Mouse (Mus musculus): ENCODE results near the gene Fam107b.

Gene Fam107b

DNA sequence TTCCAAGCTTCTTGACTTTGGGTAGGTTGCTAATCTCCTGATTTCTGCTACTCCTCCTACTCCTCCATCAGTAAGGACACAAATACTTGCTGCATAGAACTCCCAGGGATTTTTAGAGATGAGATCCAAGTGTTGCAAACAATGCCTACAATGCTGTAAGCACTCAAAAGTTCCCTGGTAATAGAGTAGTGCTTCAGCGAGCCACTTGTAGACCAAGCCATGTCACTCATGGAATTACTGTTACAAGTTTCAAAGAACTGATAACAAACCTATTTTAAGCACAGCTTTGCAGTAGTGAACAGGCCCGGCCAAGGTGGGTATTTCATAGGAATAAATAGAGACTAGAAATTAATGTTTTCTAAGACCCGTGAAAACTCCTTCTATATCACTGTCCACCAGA is 174.8 kb downstream of the Fam107b start:
- DNase-seq = no peak

GRCm38 (mm10) chr2:3745910-3746606 is 175.8 kb downstream of the Fam107b start:
- DNase-seq = no peak

GRCm38 (mm10) chr2:3748714-3749503 is 178.6 kb downstream of the Fam107b start:
- DNase-seq = peak; percentile 84 to 93

- no peak for DNase-seq
These were observed 179.3 kb downstream of the Fam107b start for GRCm38 (mm10) chr2:3749504-3750024.

GRCm38 (mm10) chr2:3750126-3750525 is 179.8 kb downstream of the Fam107b start:
- DNase-seq = no peak

DNA sequence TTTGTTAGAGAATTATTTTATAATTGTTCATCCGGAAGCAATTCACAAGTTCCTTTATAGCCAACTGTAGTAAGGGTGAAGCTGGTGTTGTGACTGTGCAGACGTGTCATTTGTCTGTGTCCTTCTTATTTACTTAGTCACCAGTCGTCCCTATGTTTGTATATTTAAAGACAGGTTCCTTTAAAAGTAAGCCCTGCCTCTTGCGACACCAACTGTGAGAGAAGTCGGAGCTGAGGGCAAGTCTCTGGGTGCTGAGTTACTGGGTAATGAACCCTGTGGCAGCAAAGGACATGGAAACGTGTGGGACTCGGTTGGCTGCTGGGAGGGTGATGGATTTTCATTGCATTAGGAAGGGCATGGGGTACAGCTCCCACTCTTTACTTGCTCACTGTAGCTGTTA is 182.1 kb downstream of the Fam107b start:
- DNase-seq = peak; percentile 43 to 68

DNA sequence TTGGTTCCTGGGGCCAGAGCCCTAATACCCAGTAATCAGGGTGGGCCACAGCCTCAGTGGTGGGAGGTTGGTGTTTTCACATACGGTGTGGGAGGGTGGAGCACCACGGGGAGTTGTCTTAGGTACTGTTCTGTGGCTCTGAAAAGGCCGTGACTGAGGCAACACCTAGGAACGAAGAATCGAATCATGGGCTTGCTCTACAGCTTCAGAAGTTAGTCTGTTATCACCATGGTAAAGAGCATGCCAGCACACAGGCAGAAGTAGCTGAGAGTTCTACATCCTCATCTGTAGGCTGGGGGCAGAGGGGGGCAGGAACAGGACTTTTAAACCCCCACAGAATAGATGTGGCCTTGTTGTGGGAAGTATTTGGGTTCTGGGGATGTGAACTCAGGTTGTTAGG is 182.6 kb downstream of the Fam107b start:
- DNase-seq = no peak

GRCm38 (mm10) chr2:3753749-3754148 is 183.5 kb downstream of the Fam107b start:
- peak in 1 of 2 experiments; percentile 45 for DNase-seq

- DNase-seq = no peak
These were observed 185.6 kb downstream of the Fam107b start for GRCm38 (mm10) chr2:3755936-3756335.

GRCm38 (mm10) chr2:3758406-3758805 is 188.1 kb downstream of the Fam107b start:
- DNase-seq = no peak

DNA sequence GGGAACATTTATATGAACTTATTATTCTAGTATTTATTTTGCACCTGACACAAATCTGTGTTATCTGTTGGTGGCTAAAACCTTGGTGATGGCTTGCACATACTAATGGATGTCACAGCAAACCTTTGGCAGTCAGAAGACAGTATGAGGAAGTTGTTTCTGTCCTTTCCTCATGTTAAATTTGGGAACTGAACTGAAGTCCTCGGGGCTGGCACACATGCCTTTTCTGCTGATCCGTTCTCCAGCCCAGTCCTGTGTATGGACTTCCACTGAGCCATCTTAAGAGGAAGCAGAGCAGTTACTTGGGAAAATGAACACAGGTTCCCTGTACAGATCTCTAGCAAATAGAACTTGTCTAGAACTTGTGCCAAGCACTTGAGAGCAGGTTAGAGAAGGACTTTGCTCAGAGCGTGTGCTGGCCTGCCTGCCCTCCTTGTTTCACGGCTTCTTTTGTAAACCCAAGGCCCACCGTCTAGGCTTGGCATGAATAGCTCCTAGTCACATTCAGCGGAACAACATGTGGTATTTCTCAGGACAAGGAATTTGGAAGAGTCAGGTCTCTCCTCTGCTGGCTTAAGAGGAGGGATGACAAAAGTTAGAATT is 190.0 kb downstream of the Fam107b start:
- peak in 1 of 2 experiments; percentile 62 for DNase-seq

DNA sequence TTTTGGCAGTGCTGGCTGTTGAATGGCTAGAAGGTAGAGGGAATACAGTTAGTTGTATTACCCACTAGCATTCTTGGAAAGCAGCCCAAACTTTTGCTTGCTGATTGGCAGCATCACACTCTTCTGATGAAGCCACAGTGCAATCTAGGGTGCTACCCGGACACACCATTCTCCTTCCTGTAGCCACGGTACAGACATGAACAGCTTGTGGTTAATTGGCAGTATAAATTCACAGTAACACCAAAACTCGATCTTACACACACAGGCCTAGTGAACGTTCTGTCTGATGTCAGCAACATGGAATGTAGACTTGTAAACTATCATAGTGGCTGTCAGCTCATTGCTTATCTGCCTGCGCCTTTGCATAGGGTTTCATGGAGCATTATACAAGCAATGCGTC is 193.8 kb downstream of the Fam107b start:
- peak in 1 of 2 experiments; percentile 25 for DNase-seq

DNA sequence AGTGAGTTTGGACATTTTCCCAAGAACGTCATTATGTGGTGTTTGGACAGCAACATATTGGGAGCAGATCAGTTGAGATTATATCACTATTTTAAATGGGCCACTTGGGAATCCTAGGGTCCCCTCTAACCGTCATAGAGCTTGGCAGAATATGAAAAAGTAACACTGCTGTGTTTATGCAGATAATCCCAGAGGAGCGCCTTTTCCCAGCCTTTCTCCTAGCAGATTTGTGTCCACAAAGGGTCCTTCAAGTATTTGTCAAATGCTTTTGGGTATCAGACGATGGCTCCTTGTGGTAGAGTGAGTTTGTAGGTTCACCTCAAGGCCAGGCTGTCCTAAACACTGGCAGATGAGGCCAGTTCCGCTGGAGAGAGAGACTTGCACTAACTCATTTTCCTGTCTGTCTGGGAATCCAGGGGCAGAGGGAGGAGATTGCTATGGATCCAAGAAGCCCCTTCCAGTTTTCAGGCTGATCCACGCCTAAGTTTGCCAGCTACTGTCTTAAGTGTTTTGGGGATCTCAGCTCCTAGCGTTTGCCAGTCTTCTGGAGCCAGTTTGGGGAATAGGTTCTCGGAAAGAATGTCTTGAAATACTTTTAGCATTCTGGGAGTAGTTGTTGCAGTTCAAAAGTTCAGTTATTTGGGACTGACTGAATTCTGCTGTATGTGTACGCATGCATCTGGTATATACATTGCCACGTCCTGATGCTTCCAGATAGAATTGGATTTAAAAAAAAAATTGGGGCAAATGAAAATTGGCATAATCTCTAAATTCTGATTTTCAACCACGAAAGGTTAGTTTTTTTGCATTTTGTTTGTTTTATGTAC is 195.9 kb downstream of the Fam107b start:
- no peak for DNase-seq

DNA sequence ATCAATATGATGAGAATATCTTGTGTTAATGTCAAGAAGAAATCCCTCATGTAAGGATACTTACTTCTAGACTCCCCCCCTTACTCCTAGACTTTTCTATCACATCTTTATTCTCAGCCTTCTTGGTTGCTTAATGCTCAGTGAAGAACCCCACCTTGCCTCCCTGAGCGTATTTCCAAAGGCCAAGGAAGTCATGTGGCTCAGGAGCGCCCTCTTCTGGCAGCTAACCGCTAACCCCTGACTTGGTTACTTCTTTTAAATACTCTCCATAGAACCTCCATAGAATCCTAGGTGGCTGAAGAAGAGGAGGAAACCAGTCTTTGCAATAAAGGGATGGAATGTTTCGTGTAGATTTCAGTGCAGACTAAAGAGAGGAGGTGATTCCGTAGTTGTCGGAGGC is 199.0 kb downstream of the Fam107b start:
- DNase-seq = peak; percentile 80 to 86

DNA sequence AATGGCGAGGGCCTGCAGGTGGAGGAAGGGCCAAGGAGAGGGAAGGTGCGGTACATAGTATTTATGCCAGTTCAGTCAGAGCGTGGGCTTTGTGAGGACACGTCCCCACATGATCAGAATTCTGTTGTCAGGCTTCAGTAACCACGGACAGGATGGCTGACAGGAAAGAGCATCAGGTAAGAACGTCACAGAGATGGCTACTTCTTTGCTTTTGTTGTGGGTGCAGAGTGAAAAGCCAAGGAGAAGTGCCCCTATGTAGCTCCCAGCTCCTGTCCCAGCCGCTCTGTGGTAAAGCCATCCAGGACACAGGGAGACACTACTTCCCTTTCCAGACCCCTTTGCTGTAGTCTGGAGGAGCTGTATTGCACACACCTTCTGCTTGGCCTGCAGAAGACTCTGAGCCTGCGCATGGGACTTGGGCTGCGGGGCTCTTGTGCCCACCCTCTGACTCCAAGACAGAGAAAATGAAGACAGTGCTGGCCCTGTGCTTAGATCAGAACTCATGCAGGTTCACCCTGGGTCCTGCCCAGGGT is 199.6 kb downstream of the Fam107b start:
- no peak for DNase-seq

GRCm38 (mm10) chr2:3770383-3770782 is 200.1 kb downstream of the Fam107b start:
- peak; percentile 56 to 77 for DNase-seq

- no peak for DNase-seq
These were observed 201.2 kb downstream of the Fam107b start for GRCm38 (mm10) chr2:3771483-3771882.

DNA sequence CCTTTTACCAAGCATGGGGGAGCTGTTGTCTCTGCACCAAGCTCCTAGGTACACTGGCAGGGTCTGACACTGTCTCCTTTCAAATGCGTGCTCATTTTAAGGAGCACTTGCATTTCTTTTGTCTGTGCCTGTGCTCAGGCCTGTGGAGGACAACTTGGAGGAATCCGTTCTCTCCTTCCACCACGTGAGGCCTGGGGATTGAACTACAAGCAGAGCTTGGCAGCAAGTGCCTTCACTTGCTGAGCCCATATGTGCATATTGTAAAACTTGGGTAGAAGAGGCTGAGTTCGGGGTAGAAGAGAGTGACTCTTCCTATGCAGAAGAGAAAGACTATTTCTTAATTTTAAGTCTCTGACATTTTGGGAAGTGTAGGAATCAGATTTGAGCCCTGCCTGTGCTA is 202.8 kb downstream of the Fam107b start:
- DNase-seq = no peak

DNA sequence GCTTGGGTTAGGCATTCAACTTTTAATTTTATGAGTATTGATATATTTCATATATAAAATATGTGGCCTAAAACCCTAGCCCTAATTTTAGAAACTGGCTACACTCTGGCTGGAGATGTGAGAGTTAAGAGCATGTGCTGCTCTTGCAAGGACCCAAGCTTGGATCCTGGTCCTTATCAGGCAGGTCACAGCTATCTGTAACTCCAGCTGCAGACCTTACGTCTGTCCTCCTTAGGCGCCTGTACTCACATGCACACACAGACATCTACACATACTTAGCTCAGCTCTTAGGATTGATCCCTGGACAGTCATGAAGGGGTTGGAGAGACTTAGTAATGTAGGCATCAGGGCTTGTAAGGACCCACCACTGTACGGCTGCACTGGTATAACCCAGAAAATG is 205.3 kb downstream of the Fam107b start:
- no peak for DNase-seq

DNA sequence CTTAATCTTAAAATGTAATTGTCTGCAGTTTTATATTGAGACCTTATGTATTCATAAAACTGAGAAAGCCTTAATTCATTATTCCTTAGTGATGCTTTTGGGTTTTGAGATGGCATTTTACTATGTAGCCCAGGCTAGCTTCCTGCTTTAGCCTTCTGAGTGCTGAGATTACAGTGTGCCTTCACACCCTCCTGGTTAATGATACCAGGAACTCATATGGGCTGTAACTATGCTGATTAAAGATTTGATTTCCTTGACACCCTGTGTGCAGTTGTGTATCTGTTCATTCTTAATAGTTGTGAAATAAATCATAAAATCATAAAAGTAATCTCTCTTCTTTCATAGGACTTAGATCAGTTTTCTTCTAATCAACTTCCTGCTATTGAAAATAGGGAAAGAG is 205.8 kb downstream of the Fam107b start:
- DNase-seq = no peak

GRCm38 (mm10) chr2:3777696-3778095 is 207.4 kb downstream of the Fam107b start:
- DNase-seq = no peak

- DNase-seq = no peak
These were observed 215.3 kb downstream of the Fam107b start for GRCm38 (mm10) chr2:3785546-3785945.
